Mouse (Mus musculus): Measurements from ENCODE around the gene Stard10. TPM values are rescaled to one million over a fixed set of nuclear protein-coding genes. Genes with fewer than 3 reads are reported as not detected.

Stard10 gene
- polyA plus RNA-seq, 2 experiments: 71.0 to 98.2 TPM

DNA sequence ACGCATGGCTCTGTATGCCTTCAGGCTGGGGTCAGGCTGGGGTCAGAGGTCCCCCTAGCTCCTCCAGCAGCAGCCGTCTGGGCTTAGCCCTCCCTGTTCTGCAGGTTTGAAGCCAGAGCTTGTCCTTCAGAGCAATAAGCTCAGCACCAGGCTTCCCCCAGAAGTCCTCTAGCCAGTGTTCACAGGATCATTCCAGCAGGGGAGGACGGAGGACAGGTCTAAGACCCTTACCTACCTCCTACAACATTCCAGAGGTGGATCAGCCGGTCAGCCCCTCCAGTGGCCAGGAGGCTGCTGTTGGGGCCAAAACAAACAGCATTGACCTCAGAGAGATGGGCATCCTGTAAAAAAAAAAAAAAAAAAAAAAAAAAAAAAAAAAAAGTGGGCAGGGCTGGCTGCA, 23.7 kb upstream of the Stard10 start:
- no peak for DNase-seq (ENCODE audit: low read depth in 3 of 3, low spot score in 3 of 3)
- TF ChIP-seq EP300 (IDR thresholded peaks at IDR 0.05; ENCODE audit: low read depth) (no peak), CTCF (IDR thresholded peaks at IDR 0.05; ENCODE audit: low read depth) (no peak)

GRCm38 (mm10) chr7:101293611-101294010, 23.3 kb upstream of the Stard10 start:
- H3K4me3 ChIP-seq (ENCODE audit: insufficient read depth in 1 of 2, low read depth in 2 of 2, low read length in 2 of 2): no peak overlapping the region
- H3K4me1 ChIP-seq (replicated peaks; ENCODE audit: control insufficient read depth in 2 of 2, insufficient read depth in 2 of 2, low read length in 1 of 2): no peaks in the 10 kb centered on the region
- no peak overlapping the region for H3K27ac ChIP-seq
- no peaks in the 10 kb centered on the region for H3K36me3 ChIP-seq (replicated peaks; ENCODE audit: control insufficient read depth, insufficient read depth, low read depth)
- no peak overlapping the region for H3K4me2 ChIP-seq (ENCODE audit: low read depth)
- no peak for ATAC-seq (ENCODE audit: insufficient read depth)
- WGBS (ENCODE audit: insufficient replicate concordance): 69% methylated on average over 4 of the region's 4 CpGs
- no peaks in the 10 kb centered on the region; the same call in 1 of the 2 replicates for H3K27me3 ChIP-seq (ENCODE audit: control insufficient read depth, insufficient read depth, low read length)
- no peaks in the 10 kb centered on the region for H3K9me3 ChIP-seq (ENCODE audit: control insufficient read depth, low read length)
- TF ChIP-seq CTCF (IDR thresholded peaks at IDR 0.05; ENCODE audit: low read depth): no peak
- no peak for TF ChIP-seq EP300 (IDR thresholded peaks at IDR 0.05; ENCODE audit: low read depth)
- no peak for DNase-seq (ENCODE audit: low read depth in 3 of 3, low spot score in 3 of 3)
- no peak overlapping the region for H3K9ac ChIP-seq (replicated peaks)

More for the DNA sequence above, 23.7 kb upstream of the Stard10 start:
- no peak overlapping the region for H3K4me2 ChIP-seq (ENCODE audit: low read depth)
- no peak overlapping the region for H3K9ac ChIP-seq (replicated peaks)
- H3K27ac ChIP-seq: no peak overlapping the region
- H3K36me3 ChIP-seq (replicated peaks; ENCODE audit: control insufficient read depth, insufficient read depth, low read depth): no peaks in the 10 kb centered on the region
- no peaks in the 10 kb centered on the region for H3K4me1 ChIP-seq (replicated peaks; ENCODE audit: control insufficient read depth in 2 of 2, insufficient read depth in 2 of 2, low read length in 1 of 2)
- no peak overlapping the region for H3K4me3 ChIP-seq (ENCODE audit: insufficient read depth in 1 of 2, low read depth in 2 of 2, low read length in 2 of 2)
- ATAC-seq (ENCODE audit: insufficient read depth): no peak
- no peaks in the 10 kb centered on the region for H3K9me3 ChIP-seq (ENCODE audit: control insufficient read depth, low read length)
- no peaks in the 10 kb centered on the region; the same call in 1 of the 2 replicates for H3K27me3 ChIP-seq (ENCODE audit: control insufficient read depth, insufficient read depth, low read length)
- WGBS (ENCODE audit: insufficient replicate concordance): 59% methylated on average over 4 of the region's 4 CpGs

DNA sequence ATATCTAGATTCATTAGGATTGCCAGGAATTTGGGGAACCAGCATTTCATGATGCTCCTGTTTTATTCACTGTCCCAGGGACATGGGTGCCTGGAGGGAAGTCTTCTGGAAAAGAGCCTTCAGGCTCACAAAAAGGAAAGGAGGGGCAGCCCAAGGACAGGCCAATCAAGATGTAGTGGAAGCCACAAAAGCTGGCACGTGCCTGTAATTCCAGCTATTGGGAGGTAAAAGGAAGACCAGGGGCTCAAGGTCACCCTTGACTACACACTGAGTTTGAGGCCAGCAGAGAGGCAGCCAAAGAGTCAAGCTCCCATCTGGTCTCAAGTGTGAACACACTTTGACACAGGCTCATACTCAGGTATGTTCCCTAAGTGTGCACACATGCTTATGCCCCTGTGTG, 21.4 kb upstream of the Stard10 start:
- H3K9me3 ChIP-seq (ENCODE audit: control insufficient read depth, low read length): no peaks in the 10 kb centered on the region
- TF ChIP-seq CTCF (IDR thresholded peaks at IDR 0.05; ENCODE audit: low read depth): no peak
- TF ChIP-seq EP300 (IDR thresholded peaks at IDR 0.05; ENCODE audit: low read depth): no peak
- H3K4me2 ChIP-seq (ENCODE audit: low read depth): no peak overlapping the region
- H3K36me3 ChIP-seq (replicated peaks; ENCODE audit: control insufficient read depth, insufficient read depth, low read depth): no peaks in the 10 kb centered on the region
- H3K27me3 ChIP-seq (ENCODE audit: control insufficient read depth, insufficient read depth, low read length): peaks cover 4% of the 10 kb centered on the region
- H3K27ac ChIP-seq: no peak overlapping the region
- H3K4me1 ChIP-seq (replicated peaks; ENCODE audit: control insufficient read depth in 2 of 2, insufficient read depth in 2 of 2, low read length in 1 of 2): no peaks in the 10 kb centered on the region
- no peak overlapping the region for H3K9ac ChIP-seq (replicated peaks)
- DNase-seq (ENCODE audit: low read depth in 3 of 3, low spot score in 3 of 3) (no peak), ATAC-seq (ENCODE audit: insufficient read depth) (no peak)
- WGBS (ENCODE audit: insufficient replicate concordance): 44% methylated on average over 1 of the region's 1 CpGs
- H3K4me3 ChIP-seq (ENCODE audit: insufficient read depth in 1 of 2, low read depth in 2 of 2, low read length in 2 of 2): no peak overlapping the region

DNA sequence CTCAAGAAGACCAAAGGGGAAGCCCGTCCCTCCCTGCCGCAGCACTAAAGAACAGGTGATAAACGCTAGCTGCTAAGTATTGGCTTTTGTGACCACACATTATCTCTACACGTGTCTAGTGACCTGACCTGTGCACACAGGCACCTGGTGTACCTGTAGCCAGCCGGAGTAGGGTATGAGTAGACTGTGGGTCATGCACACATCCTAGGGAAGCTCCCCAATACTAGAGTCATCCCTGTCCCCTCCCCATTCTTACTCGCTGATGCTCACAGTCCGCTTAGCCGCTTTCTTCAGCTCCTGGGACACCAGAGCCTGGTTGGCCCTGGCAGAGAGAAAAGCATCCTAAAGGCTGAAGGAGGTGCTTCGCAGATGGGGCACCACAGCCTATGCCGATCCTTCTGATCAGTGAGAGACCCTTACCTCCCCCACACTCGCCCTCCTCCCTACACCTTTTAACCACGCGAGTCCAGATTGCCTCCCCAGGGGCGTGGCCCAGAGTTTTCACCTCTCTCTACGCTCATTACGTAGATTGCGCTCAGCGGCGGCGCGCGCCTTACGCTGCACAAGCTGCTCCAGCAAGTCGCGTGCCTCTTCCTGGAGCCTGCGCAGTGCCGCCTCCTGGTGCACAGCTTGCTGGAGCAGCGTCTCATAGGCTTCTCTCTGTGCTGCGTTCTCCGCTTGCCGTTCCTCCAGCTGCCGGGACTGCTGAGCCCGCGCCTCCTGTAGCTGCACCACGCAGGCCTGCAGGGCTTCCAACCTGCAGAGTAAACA, 20.4 kb upstream of the Stard10 start:
- no peak overlapping the region for H3K4me3 ChIP-seq (ENCODE audit: insufficient read depth in 1 of 2, low read depth in 2 of 2, low read length in 2 of 2)
- TF ChIP-seq EP300 (IDR thresholded peaks at IDR 0.05; ENCODE audit: low read depth) (no peak), CTCF (IDR thresholded peaks at IDR 0.05; ENCODE audit: low read depth) (peak; percentile 59)
- no peak overlapping the region for H3K27ac ChIP-seq
- no peaks in the 10 kb centered on the region for H3K9me3 ChIP-seq (ENCODE audit: control insufficient read depth, low read length)
- peaks cover 0 to 6% of the 10 kb centered on the region in 2 experiments; a peak in 1 of 4 replicates for H3K4me1 ChIP-seq (replicated peaks; ENCODE audit: control insufficient read depth in 2 of 2, insufficient read depth in 2 of 2, low read length in 1 of 2)
- WGBS (ENCODE audit: insufficient replicate concordance): 16% methylated on average over 35 of the region's 35 CpGs
- peak overlapping the region; percentile 51 for H3K4me2 ChIP-seq (ENCODE audit: low read depth)
- H3K36me3 ChIP-seq (replicated peaks; ENCODE audit: control insufficient read depth, insufficient read depth, low read depth): no peaks in the 10 kb centered on the region
- no peak overlapping the region for H3K9ac ChIP-seq (replicated peaks)
- H3K27me3 ChIP-seq (ENCODE audit: control insufficient read depth, insufficient read depth, low read length): peaks cover 9% of the 10 kb centered on the region
- ATAC-seq (ENCODE audit: insufficient read depth) (peak; percentile 38; the same call in 1 of the 2 replicates), DNase-seq (ENCODE audit: low read depth in 3 of 3, low spot score in 3 of 3) (no peak)

GRCm38 (mm10) chr7:101297023-101297405, 19.9 kb upstream of the Stard10 start:
- H3K27ac ChIP-seq: no peak overlapping the region
- WGBS (ENCODE audit: insufficient replicate concordance): 38% methylated on average over 8 of the region's 8 CpGs
- H3K9ac ChIP-seq (replicated peaks): no peak overlapping the region
- no peak for DNase-seq (ENCODE audit: low read depth in 3 of 3, low spot score in 3 of 3)
- ATAC-seq (ENCODE audit: insufficient read depth): no peak
- H3K36me3 ChIP-seq (replicated peaks; ENCODE audit: control insufficient read depth, insufficient read depth, low read depth): no peaks in the 10 kb centered on the region
- peaks cover 9% of the 10 kb centered on the region for H3K27me3 ChIP-seq (ENCODE audit: control insufficient read depth, insufficient read depth, low read length)
- no peaks in the 10 kb centered on the region for H3K9me3 ChIP-seq (ENCODE audit: control insufficient read depth, low read length)
- H3K4me1 ChIP-seq (replicated peaks; ENCODE audit: control insufficient read depth in 2 of 2, insufficient read depth in 2 of 2, low read length in 1 of 2): peaks cover 0 to 6% of the 10 kb centered on the region in 2 experiments; a peak in 1 of 4 replicates
- TF ChIP-seq CTCF (IDR thresholded peaks at IDR 0.05; ENCODE audit: low read depth): no peak
- no peak for TF ChIP-seq EP300 (IDR thresholded peaks at IDR 0.05; ENCODE audit: low read depth)
- H3K4me2 ChIP-seq (ENCODE audit: low read depth): peak overlapping the region; percentile 51
- H3K4me3 ChIP-seq (ENCODE audit: insufficient read depth in 1 of 2, low read depth in 2 of 2, low read length in 2 of 2): no peak overlapping the region
